Mouse (Mus musculus) limb, embryonic 15.5 days (tissue): ENCODE measurements around the gene Gpr137. TPM values are rescaled to one million over a fixed set of nuclear protein-coding genes. Genes with fewer than 3 reads are reported as not detected.

Experiments
- ATAC-seq: fragments of 200-750 bp; cut with Nextera tagmentation; 2 replicates; pipeline ENCODE4 v1.8.0; 2017; ENCODE audit warnings: low read depth, moderate TSS enrichment; ENCODE audit not compliant: insufficient number of reproducible peaks, low FRiP score, low TSS enrichment
- H3K27ac ChIP-seq: fragments of 300-500 bp; sonication (generic); 2 replicates; pipeline ENCODE4 v1.5.1; 2015; ENCODE audit warnings: moderate library complexity, mild to moderate bottlenecking, inconsistent platforms
- H3K27me3 ChIP-seq: fragments of 300-500 bp; sonication (generic); 2 replicates; pipeline ENCODE4 v1.6.1; 2015; ENCODE audit warnings: inconsistent platforms
- H3K36me3 ChIP-seq: fragments of 300-500 bp; sonication (generic); 2 replicates; pipeline ENCODE4 v1.6.1; 2015; ENCODE audit warnings: inconsistent platforms
- H3K4me1 ChIP-seq: fragments of 300-500 bp; sonication (generic); 2 replicates; pipeline ENCODE4 v1.6.1; 2015; ENCODE audit warnings: inconsistent platforms
- H3K4me2 ChIP-seq: fragments of 300-500 bp; sonication (generic); 2 replicates; pipeline ENCODE4 v1.6.1; 2015; ENCODE audit warnings: mild to moderate bottlenecking, inconsistent platforms
- H3K4me3 ChIP-seq: fragments of 300-500 bp; sonication (generic); 2 replicates; pipeline ENCODE4 v1.5.1; 2015; ENCODE audit warnings: mild to moderate bottlenecking, inconsistent platforms
- H3K9ac ChIP-seq: fragments of 300-500 bp; sonication (generic); 2 replicates; pipeline ENCODE4 v1.6.1; 2015; ENCODE audit warnings: inconsistent platforms
- H3K9me3 ChIP-seq: fragments of 300-500 bp; sonication (generic); 2 replicates; pipeline ENCODE4 v1.6.1; 2016; ENCODE audit warnings: inconsistent platforms
- WGBS: fragments of 180-500 bp; shearing (Covaris S2); methylation state at CpG from one replicate; pipeline ENCODE4 v1.1.7; 2015; 5-methylcytosine and 5-hydroxymethylcytosine counted together
- polyA plus RNA-seq: library from polyadenylated mRNA; unstranded; fragments of >200 nt; fragmentation: Nextera tagmentation; extraction: Ambion mirVana; gene quantifications from 2 replicates; pipeline ENCODE4 v1.2.1, GENCODE M21; 2015

Gene Gpr137
- polyA plus RNA-seq, 1 experiment from 2014 or later: 35.2 TPM

GRCm38 (mm10) chr19:6949951-6950350, 7.7 kb upstream of the Gpr137 start:
- peak overlapping the region; percentile 69 for H3K4me3 ChIP-seq
- H3K36me3 ChIP-seq: peaks cover 32% of the 10 kb centered on the region
- 57% methylated on average over 5 of the region's 5 CpGs for WGBS
- no peaks in the 10 kb centered on the region for H3K9me3 ChIP-seq
- H3K9ac ChIP-seq: no peak overlapping the region
- no peak for ATAC-seq
- peaks cover 22% of the 10 kb centered on the region for H3K4me1 ChIP-seq
- H3K27ac ChIP-seq: peak overlapping the region; percentile 98; the same call in 1 of the 2 replicates
- H3K4me2 ChIP-seq: peak overlapping the region; percentile 90
- H3K27me3 ChIP-seq: no peaks in the 10 kb centered on the region

DNA sequence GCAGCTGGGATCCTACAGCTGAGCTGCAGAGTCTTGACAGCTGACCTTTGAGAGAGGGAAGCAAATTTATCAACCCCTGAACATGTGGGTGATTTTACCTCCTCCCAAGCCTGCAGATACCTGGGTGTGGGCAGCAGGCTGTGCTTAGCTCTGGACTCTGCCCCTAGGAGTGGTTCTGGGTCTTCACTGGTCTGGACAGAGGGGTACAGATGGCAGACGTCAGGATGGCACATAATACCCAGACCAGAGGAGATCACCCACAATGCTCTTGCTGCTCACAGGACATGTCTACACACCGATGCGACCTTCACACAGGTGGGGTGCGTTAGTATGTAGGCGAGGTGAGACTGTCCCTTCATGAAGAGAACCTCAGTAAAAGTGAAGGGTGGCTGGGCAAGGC, 7.3 kb upstream of the Gpr137 start:
- H3K9me3 ChIP-seq: no peaks in the 10 kb centered on the region
- no peaks in the 10 kb centered on the region for H3K27me3 ChIP-seq
- no peak overlapping the region for H3K4me2 ChIP-seq
- H3K4me1 ChIP-seq: peaks cover 22% of the 10 kb centered on the region
- H3K9ac ChIP-seq: no peak overlapping the region
- H3K4me3 ChIP-seq: no peak overlapping the region
- WGBS: 86% methylated on average over 5 of the region's 5 CpGs
- no peak for ATAC-seq
- H3K36me3 ChIP-seq: peaks cover 28% of the 10 kb centered on the region
- H3K27ac ChIP-seq: no peak overlapping the region

DNA sequence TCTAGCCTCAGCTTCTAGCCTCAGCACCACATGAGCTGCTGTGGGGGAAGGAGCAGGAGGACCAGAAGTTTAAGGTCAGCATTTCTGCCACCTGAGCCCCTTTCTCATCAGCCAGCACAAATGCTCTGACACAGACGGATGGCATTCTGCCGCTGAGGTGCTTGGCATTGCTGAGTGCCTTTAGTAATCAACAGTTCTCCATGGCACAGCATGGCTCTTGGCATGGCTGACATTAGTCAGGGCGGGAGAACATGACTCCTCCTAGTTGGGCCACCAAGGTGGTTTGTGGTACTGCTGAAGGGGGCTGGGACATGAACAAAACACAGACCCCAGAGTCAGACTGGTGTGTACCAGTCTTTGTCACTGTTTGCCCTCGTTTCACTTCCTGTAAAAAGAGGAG, 5.9 kb upstream of the Gpr137 start:
- WGBS: 74% methylated on average over 4 of the region's 4 CpGs
- Histone ChIP-seq H3K9me3 (no peaks in the 10 kb centered on the region), H3K4me1 (peaks cover 22% of the 10 kb centered on the region), H3K27me3 (no peaks in the 10 kb centered on the region), H3K36me3 (peaks cover 20% of the 10 kb centered on the region), H3K9ac (no peak overlapping the region), H3K4me2 (no peak overlapping the region), H3K27ac (peak overlapping the region; percentile 33; the same call in 1 of the 2 replicates), H3K4me3 (no peak overlapping the region)
- ATAC-seq: no peak

GRCm38 (mm10) chr19:6947742-6948141, 5.5 kb upstream of the Gpr137 start:
- WGBS: 33% methylated on average over 4 of the region's 4 CpGs
- Histone ChIP-seq H3K4me1 (peaks cover 22% of the 10 kb centered on the region), H3K27ac (no peak overlapping the region), H3K27me3 (no peaks in the 10 kb centered on the region), H3K9me3 (no peaks in the 10 kb centered on the region), H3K4me2 (no peak overlapping the region), H3K36me3 (peaks cover 20% of the 10 kb centered on the region; the same call in 1 of the 2 replicates), H3K9ac (no peak overlapping the region), H3K4me3 (no peak overlapping the region)
- no peak for ATAC-seq

DNA sequence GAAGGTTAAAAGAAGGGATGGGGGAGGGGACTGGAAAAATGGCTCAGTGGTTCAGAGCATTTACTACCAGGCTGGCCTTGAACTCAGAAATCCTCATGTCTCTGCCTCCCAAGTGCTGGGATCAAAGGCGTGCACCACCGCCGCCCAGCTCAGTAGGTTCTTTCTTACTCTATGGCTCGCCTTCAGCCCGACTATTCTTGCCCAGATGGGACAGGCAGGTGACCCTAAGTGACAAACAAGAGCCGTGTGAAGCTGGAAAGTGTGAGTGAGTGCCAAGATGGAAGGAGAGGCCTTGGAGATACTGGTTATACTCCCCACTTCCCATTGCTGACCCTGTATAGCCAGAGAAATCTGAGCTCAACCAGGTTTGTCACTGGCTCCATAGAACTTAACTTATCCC, 1.4 kb upstream of the Gpr137 start:
- no peak overlapping the region for H3K9ac ChIP-seq
- H3K36me3 ChIP-seq: peaks cover 20% of the 10 kb centered on the region; the same call in 1 of the 2 replicates
- WGBS: 87% methylated on average over 6 of the region's 6 CpGs
- H3K27ac ChIP-seq: no peak overlapping the region
- H3K4me3 ChIP-seq: no peak overlapping the region
- peaks cover 26% of the 10 kb centered on the region for H3K4me1 ChIP-seq
- H3K27me3 ChIP-seq: no peaks in the 10 kb centered on the region
- no peak overlapping the region for H3K4me2 ChIP-seq
- ATAC-seq: no peak
- H3K9me3 ChIP-seq: no peaks in the 10 kb centered on the region

DNA sequence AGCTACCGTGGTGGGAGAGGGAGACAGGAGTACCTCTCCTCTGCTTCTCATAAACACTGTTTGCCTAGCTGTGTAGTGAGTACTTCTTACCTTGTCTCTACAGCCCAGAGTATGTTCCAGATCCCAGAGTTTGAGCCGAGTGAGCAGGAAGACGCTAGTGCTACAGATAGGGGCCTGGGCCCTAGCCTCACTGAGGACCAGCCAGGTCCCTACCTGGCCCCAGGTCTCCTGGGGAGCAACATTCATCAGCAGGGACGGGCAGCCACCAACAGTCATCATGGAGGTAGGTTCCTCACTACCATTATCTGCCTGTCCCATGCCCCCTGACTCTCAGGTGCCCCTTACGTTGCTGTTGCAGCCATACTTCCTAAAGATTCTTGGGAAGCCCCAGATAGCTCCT, 484 bp upstream of the Gpr137 start:
- no peaks in the 10 kb centered on the region for H3K9me3 ChIP-seq
- H3K36me3 ChIP-seq: peaks cover 17% of the 10 kb centered on the region; the same call in 1 of the 2 replicates
- ATAC-seq: no peak
- peak overlapping the region; percentile 97 for H3K9ac ChIP-seq
- 29% methylated on average over 5 of the region's 5 CpGs for whole genome bisulfite sequencing
- no peaks in the 10 kb centered on the region for H3K27me3 ChIP-seq
- peaks cover 26% of the 10 kb centered on the region for H3K4me1 ChIP-seq
- H3K4me3 ChIP-seq: peak overlapping the region; percentile 91
- peak overlapping the region; percentile 97 for H3K27ac ChIP-seq
- H3K4me2 ChIP-seq: peak overlapping the region; percentile 96

DNA sequence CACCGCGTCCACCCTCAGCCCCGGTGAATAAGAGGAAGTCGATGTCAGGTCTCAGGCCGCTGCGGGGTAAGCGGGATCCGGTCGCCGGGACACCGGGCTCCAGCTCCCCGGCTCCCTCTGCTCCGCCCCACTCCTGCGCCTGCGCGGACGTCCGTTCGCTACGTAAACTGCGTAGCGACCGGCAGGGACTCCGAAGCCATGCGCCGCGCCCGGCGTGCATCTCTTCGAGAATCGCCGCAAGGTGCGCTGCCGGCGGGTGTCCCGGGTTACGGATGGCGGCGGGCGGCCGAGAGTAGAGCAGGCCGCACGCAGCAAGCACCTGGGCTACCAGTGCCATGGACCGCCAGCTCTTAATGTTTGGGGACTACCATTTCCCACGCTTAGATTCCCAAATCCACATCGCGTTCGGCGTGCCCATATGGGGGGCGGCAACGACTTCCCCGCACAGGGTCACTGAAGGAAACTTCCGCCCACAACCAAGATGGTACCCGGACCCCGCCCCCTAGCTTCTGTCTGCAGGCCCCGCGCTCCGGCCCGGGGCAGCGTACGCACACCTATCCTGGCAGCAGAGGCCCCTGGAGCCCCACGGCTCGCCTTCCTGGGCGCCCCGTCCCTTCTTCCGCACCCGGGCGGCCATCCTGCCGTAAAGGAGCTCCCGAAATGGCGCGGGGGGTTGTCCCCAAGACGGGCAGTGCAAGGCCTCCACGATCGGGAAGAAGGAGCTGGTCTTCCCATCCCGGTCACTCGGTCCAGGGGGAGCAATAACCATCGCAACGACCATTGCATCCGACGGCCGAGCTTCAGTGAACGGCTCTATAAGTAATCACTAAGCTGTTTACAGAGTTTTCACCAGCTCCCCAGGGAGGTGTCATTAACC, 670 bp downstream of the Gpr137 start, which contains the start of gene Bad:
TSS of gene Bad (plus strand) at position 490 of the 877 bp plus-strand sequence.
- no peaks in the 10 kb centered on the region for H3K9me3 ChIP-seq
- H3K9ac ChIP-seq: peak within 1 kb of the TSS; percentile 97
- ATAC-seq: peak; percentile 77
- peaks cover 26% of the 10 kb centered on the region for H3K4me1 ChIP-seq
- peaks cover 12% of the 10 kb centered on the region; the same call in 1 of the 2 replicates for H3K36me3 ChIP-seq
- under 1% methylated on average over 82 of the region's 83 CpGs for WGBS
- H3K4me3 ChIP-seq: peak within 1 kb of the TSS; percentile 91
- no peaks in the 10 kb centered on the region for H3K27me3 ChIP-seq
- H3K4me2 ChIP-seq: peak within 1 kb of the TSS; percentile 96
- peak within 1 kb of the TSS; percentile 97 for H3K27ac ChIP-seq

- H3K4me2 ChIP-seq: peak overlapping the region; percentile 96
- peak overlapping the region; percentile 91 for H3K4me3 ChIP-seq
- WGBS: 21% methylated on average over 28 of the region's 29 CpGs
- no peaks in the 10 kb centered on the region for H3K9me3 ChIP-seq
- peaks cover 5% of the 10 kb centered on the region; the same call in 1 of the 2 replicates for H3K36me3 ChIP-seq
- peak overlapping the region; percentile 97 for H3K9ac ChIP-seq
- peaks cover 26% of the 10 kb centered on the region for H3K4me1 ChIP-seq
- ATAC-seq: no peak
- peak overlapping the region; percentile 59; the same call in 1 of the 2 replicates for H3K27ac ChIP-seq
- peaks cover 8% of the 10 kb centered on the region for H3K27me3 ChIP-seq
Observed at GRCm38 (mm10) chr19:6940396-6941351, 1.6 kb downstream of the Gpr137 start.

DNA sequence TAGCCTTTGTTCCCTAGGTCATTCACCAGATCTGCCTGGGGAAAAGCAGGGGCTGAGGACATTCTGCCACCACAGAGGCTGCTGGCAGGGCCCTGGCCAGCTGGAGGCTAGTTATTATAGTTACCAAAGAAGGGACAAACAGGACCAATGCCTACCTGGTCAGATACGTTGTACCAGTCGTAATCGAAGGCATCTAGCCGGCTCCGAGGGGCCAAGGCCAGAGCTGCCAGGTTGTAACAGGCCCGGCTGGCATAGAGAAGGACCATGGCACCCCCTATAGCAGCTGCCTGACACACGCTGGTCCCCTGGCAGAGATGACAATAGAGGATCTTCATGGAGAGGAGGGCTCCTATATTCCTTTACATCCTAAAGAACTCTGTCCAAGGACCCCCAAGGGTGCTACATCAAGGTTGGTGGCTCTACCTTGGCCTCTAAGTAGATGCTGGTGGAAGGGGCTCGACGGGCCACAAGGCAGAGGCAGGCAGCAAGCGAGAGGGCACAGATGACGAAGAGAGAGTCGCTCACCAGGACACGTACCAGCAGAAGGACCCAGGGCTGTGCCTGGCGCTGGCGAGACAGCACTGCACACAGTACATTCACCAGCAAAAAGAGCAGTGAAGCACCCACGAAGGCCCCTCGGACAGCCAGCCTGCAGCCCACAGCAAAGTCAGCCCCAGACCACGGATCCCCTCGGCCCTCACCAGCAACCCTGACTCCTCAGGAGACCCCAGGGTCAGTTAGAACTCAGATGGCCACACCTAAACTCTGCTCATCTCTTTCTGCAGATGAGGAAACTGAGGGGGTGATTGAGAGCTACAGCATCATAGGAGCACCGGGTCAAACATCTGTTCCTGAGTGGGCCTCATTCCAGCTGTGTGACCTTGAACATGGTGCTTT, 2.9 kb downstream of the Gpr137 start:
- Histone ChIP-seq H3K27me3 (peaks cover 21% of the 10 kb centered on the region), H3K36me3 (no peaks in the 10 kb centered on the region), H3K4me1 (peaks cover 27% of the 10 kb centered on the region), H3K9me3 (no peaks in the 10 kb centered on the region), H3K9ac (no peak overlapping the region), H3K4me3 (no peak overlapping the region), H3K27ac (no peak overlapping the region), H3K4me2 (no peak overlapping the region)
- 89% methylated on average over 20 of the region's 20 CpGs for WGBS
- no peak for ATAC-seq

GRCm38 (mm10) chr19:6937541-6938465, 4.5 kb downstream of the Gpr137 start:
- H3K4me1 ChIP-seq: peaks cover 32% of the 10 kb centered on the region
- WGBS: 79% methylated on average over 16 of the region's 16 CpGs
- H3K4me3 ChIP-seq: no peak overlapping the region
- no peaks in the 10 kb centered on the region for H3K36me3 ChIP-seq
- H3K9ac ChIP-seq: no peak overlapping the region
- H3K27ac ChIP-seq: no peak overlapping the region
- ATAC-seq: no peak
- peaks cover 36% of the 10 kb centered on the region for H3K27me3 ChIP-seq
- no peak overlapping the region for H3K4me2 ChIP-seq
- H3K9me3 ChIP-seq: no peaks in the 10 kb centered on the region
